Mouse (Mus musculus): ENCODE measurements at regions not wholly inside any gene's neighbourhood (a gene's known extent, or its start where the extent isn't known, plus 50 kb on each side); places are given as distances from the start of the nearest gene placed in this dataset.

GRCm38 (mm10) chr10:91528305-91528704 lies 347.2 kb upstream of the Tmpo start:
- WGBS, result 90% methylated on average over 2 of the region's 2 CpGs
- no peak for ATAC-seq

GRCm38 (mm10) chr10:91521168-91521567 lies 340.1 kb upstream of the Tmpo start:
- Histone ChIP-seq H3K27ac (ENCODE audit: low read length) (no peak overlapping the region), H3K9ac (replicated peaks; ENCODE audit: low read depth, low read length) (no peak overlapping the region), H3K4me1 (replicated peaks; ENCODE audit: control insufficient read depth, insufficient read depth, low read length) (0 out of 2 replicates have a peak, but pooled peaks cover 5% of the 10 kb centered on the region), H3K27me3 (replicated peaks; ENCODE audit: control insufficient read depth, insufficient read depth, low read length) (no peaks in the 10 kb centered on the region), H3K9me3 (ENCODE audit: control insufficient read depth, low read length) (no peaks in the 10 kb centered on the region), H3K4me3 (replicated peaks; ENCODE audit: low read length) (no peak overlapping the region), H3K4me2 (ENCODE audit: low read length) (no peak overlapping the region), H3K36me3 (ENCODE audit: control insufficient read depth, insufficient read depth) (no peaks in the 10 kb centered on the region)
- 47% methylated on average over 2 of the region's 2 CpGs for WGBS
- peak; percentile 77 for ATAC-seq

More at GRCm38 (mm10) chr10:91528305-91528704, 347.2 kb upstream of the Tmpo start:
- Histone ChIP-seq H3K9me3 (ENCODE audit: control insufficient read depth, low read length) (no peaks in the 10 kb centered on the region), H3K4me2 (ENCODE audit: low read length) (no peak overlapping the region), H3K4me1 (replicated peaks; ENCODE audit: control insufficient read depth, insufficient read depth, low read length) (no peaks in the 10 kb centered on the region), H3K27ac (ENCODE audit: low read length) (no peak overlapping the region), H3K9ac (replicated peaks; ENCODE audit: low read depth, low read length) (no peak overlapping the region), H3K36me3 (ENCODE audit: control insufficient read depth, insufficient read depth) (no peaks in the 10 kb centered on the region), H3K27me3 (replicated peaks; ENCODE audit: control insufficient read depth, insufficient read depth, low read length) (no peaks in the 10 kb centered on the region), H3K4me3 (replicated peaks; ENCODE audit: low read length) (no peak overlapping the region)

DNA sequence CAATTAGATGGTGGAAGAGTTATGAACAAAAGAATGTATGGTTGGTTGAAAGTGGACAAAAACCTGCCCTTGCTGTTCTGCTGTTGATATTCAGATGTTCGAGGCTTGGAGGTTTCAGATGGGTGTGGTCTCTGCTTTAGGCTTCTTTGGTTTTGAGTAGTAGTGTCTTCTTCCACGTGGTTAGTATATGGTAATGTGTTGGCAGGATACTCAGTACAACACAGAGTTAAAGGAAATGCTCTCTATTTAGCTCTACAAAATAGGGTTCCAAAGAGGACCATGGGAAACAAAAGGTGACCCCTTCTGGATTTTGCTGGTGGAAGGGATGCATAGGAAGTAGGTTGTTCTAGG lies 333.9 kb upstream of the Tmpo start:
- Histone ChIP-seq H3K36me3 (ENCODE audit: control insufficient read depth, insufficient read depth) (no peaks in the 10 kb centered on the region), H3K27ac (ENCODE audit: low read length) (no peak overlapping the region), H3K9me3 (ENCODE audit: control insufficient read depth, low read length) (no peaks in the 10 kb centered on the region), H3K4me1 (replicated peaks; ENCODE audit: control insufficient read depth, insufficient read depth, low read length) (0 out of 2 replicates have a peak, but pooled peaks cover 2% of the 10 kb centered on the region), H3K9ac (replicated peaks; ENCODE audit: low read depth, low read length) (no peak overlapping the region), H3K4me3 (replicated peaks; ENCODE audit: low read length) (no peak overlapping the region), H3K4me2 (ENCODE audit: low read length) (no peak overlapping the region), H3K27me3 (replicated peaks; ENCODE audit: control insufficient read depth, insufficient read depth, low read length) (no peaks in the 10 kb centered on the region)
- peak; percentile 50 for ATAC-seq
- WGBS, result 9% methylated on average over 2 of the region's 2 CpGs

DNA sequence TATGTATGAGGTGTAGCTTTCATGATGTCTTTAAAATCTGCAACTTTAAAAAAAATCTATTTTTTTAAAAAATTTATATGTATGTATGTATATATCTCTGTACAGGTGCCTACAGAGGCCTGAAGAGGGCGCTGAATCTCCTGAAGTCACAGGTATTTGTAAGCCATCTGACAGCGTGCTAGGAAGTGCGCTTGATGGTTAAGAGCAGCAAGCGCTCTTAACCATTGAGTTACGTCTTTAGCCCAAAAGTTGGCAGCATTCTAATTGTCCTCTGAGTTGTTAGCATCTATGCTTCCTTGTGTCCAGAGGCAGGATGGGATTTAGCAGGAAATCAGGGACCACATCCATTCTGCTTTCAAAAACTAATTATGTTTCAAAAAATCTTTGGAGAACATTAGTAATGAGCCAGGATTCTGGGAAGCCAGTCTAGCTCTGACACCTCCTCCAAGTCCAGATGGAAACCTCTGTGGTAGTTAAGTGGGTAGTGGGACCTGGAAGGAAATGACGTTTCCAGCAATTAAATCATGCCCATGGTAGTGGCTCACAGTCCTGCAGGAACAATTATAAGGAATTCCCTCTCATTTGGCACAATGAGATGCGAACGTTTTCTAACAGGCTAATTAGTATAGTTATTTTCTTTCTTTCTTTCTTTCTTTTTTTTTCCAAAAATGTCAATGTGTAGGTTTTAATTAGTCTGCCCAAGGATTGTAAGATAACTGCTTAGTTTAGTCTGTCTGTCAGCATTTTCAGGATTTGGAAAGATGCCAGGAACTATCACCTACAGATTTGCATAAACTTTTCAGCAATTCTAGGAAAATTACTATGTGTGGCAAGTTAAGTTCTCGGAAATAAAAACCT lies 333.3 kb upstream of the Tmpo start:
- no peaks in the 10 kb centered on the region for H3K9me3 ChIP-seq (ENCODE audit: control insufficient read depth, low read length)
- no peak overlapping the region for H3K4me3 ChIP-seq (replicated peaks; ENCODE audit: low read length)
- ATAC-seq, result peak; percentile 80
- no peaks in the 10 kb centered on the region for H3K36me3 ChIP-seq (ENCODE audit: control insufficient read depth, insufficient read depth)
- H3K27ac ChIP-seq (ENCODE audit: low read length), result no peak overlapping the region; the same call in 1 of the 2 replicates
- no peak overlapping the region for H3K4me2 ChIP-seq (ENCODE audit: low read length)
- no peak overlapping the region for H3K9ac ChIP-seq (replicated peaks; ENCODE audit: low read depth, low read length)
- no peaks in the 10 kb centered on the region for H3K27me3 ChIP-seq (replicated peaks; ENCODE audit: control insufficient read depth, insufficient read depth, low read length)
- H3K4me1 ChIP-seq (replicated peaks; ENCODE audit: control insufficient read depth, insufficient read depth, low read length), result 0 out of 2 replicates have a peak, but pooled peaks cover 2% of the 10 kb centered on the region
- WGBS, result 40% methylated on average over 9 of the region's 9 CpGs

GRCm38 (mm10) chr10:91507038-91507437 lies 325.9 kb upstream of the Tmpo start:
- 95% methylated on average over 7 of the region's 7 CpGs for WGBS
- no peaks in the 10 kb centered on the region for H3K9me3 ChIP-seq (ENCODE audit: control insufficient read depth, low read length)
- no peaks in the 10 kb centered on the region for H3K27me3 ChIP-seq (replicated peaks; ENCODE audit: control insufficient read depth, insufficient read depth, low read length)
- no peak overlapping the region for H3K9ac ChIP-seq (replicated peaks; ENCODE audit: low read depth, low read length)
- no peak overlapping the region for H3K4me2 ChIP-seq (ENCODE audit: low read length)
- H3K36me3 ChIP-seq (ENCODE audit: control insufficient read depth, insufficient read depth), result no peaks in the 10 kb centered on the region
- H3K27ac ChIP-seq (ENCODE audit: low read length), result no peak overlapping the region
- H3K4me1 ChIP-seq (replicated peaks; ENCODE audit: control insufficient read depth, insufficient read depth, low read length), result no peaks in the 10 kb centered on the region
- no peak for ATAC-seq
- H3K4me3 ChIP-seq (replicated peaks; ENCODE audit: low read length), result no peak overlapping the region

- H3K4me2 ChIP-seq (ENCODE audit: low read length), result no peak overlapping the region
Measured at GRCm38 (mm10) chr10:91504891-91505290, 323.8 kb upstream of the Tmpo start.

GRCm38 (mm10) chr10:91498543-91498942 lies 317.4 kb upstream of the Tmpo start:
- ATAC-seq, result no peak
- 76% methylated on average over 4 of the region's 4 CpGs for WGBS
- no peaks in the 10 kb centered on the region for H3K36me3 ChIP-seq (ENCODE audit: control insufficient read depth, insufficient read depth)

More at GRCm38 (mm10) chr10:91504891-91505290, 323.8 kb upstream of the Tmpo start:
- no peaks in the 10 kb centered on the region for H3K9me3 ChIP-seq (ENCODE audit: control insufficient read depth, low read length)
- H3K27ac ChIP-seq (ENCODE audit: low read length), result no peak overlapping the region
- no peaks in the 10 kb centered on the region for H3K4me1 ChIP-seq (replicated peaks; ENCODE audit: control insufficient read depth, insufficient read depth, low read length)
- H3K4me3 ChIP-seq (replicated peaks; ENCODE audit: low read length), result no peak overlapping the region
- 75% methylated on average over 12 of the region's 12 CpGs for WGBS
- no peak for ATAC-seq
- no peaks in the 10 kb centered on the region for H3K27me3 ChIP-seq (replicated peaks; ENCODE audit: control insufficient read depth, insufficient read depth, low read length)
- no peak overlapping the region for H3K9ac ChIP-seq (replicated peaks; ENCODE audit: low read depth, low read length)
- no peaks in the 10 kb centered on the region for H3K36me3 ChIP-seq (ENCODE audit: control insufficient read depth, insufficient read depth)

GRCm38 (mm10) chr10:91464691-91465090 lies 283.6 kb upstream of the Tmpo start:
- Histone ChIP-seq H3K4me3 (replicated peaks; ENCODE audit: low read length) (no peak overlapping the region), H3K9ac (replicated peaks; ENCODE audit: low read depth, low read length) (no peak overlapping the region), H3K27me3 (replicated peaks; ENCODE audit: control insufficient read depth, insufficient read depth, low read length) (no peaks in the 10 kb centered on the region), H3K4me1 (replicated peaks; ENCODE audit: control insufficient read depth, insufficient read depth, low read length) (no peaks in the 10 kb centered on the region), H3K4me2 (ENCODE audit: low read length) (no peak overlapping the region), H3K9me3 (ENCODE audit: control insufficient read depth, low read length) (no peaks in the 10 kb centered on the region), H3K27ac (ENCODE audit: low read length) (no peak overlapping the region), H3K36me3 (ENCODE audit: control insufficient read depth, insufficient read depth) (no peaks in the 10 kb centered on the region)
- WGBS, result 93% methylated on average over 2 of the region's 2 CpGs
- ATAC-seq, result no peak

More at GRCm38 (mm10) chr10:91498543-91498942, 317.4 kb upstream of the Tmpo start:
- Histone ChIP-seq H3K27ac (ENCODE audit: low read length) (no peak overlapping the region), H3K9me3 (ENCODE audit: control insufficient read depth, low read length) (no peaks in the 10 kb centered on the region), H3K27me3 (replicated peaks; ENCODE audit: control insufficient read depth, insufficient read depth, low read length) (no peaks in the 10 kb centered on the region), H3K4me1 (replicated peaks; ENCODE audit: control insufficient read depth, insufficient read depth, low read length) (no peaks in the 10 kb centered on the region), H3K9ac (replicated peaks; ENCODE audit: low read depth, low read length) (no peak overlapping the region), H3K4me2 (ENCODE audit: low read length) (no peak overlapping the region), H3K4me3 (replicated peaks; ENCODE audit: low read length) (no peak overlapping the region)

DNA sequence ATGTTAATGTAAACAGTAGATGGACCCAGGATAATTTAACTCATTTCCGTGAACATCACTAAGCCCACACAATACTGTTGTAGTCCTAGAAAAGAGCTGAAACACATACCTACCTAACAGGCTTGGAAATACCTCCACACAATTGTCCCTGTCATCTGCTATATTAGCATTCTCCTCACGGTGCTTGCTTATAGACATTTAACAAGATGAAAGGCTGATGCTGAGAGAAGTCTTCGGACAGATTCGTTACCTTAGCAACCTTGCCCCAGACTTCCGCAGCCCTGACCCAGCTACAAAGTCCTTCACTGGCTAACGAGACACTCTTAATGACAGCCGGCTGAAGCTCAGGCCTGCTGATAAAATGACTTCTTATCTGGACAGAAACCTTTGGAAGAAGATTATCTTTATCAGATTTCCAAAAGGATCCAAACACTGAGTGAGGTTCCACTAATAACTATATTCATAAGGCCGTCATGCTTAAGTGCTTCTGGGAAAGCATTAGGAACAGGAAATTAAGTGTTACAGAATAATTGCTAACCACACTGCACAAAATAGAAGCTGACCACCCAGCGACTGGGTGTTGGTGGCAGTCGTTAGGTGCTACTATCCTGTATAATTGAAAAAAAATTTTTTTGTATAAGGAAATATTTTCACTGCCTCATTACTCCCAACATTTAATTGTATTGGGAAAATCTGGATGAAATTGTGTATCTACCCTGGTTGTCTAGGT lies 267.0 kb upstream of the Tmpo start:
- no peak overlapping the region for H3K9ac ChIP-seq (replicated peaks; ENCODE audit: low read depth, low read length)
- 11% methylated on average over 10 of the region's 10 CpGs for WGBS
- H3K4me3 ChIP-seq (replicated peaks; ENCODE audit: low read length), result no peak overlapping the region
- H3K27ac ChIP-seq (ENCODE audit: low read length), result no peak overlapping the region
- H3K4me1 ChIP-seq (replicated peaks; ENCODE audit: control insufficient read depth, insufficient read depth, low read length), result no peaks in the 10 kb centered on the region
- H3K27me3 ChIP-seq (replicated peaks; ENCODE audit: control insufficient read depth, insufficient read depth, low read length), result no peaks in the 10 kb centered on the region
- no peaks in the 10 kb centered on the region for H3K36me3 ChIP-seq (ENCODE audit: control insufficient read depth, insufficient read depth)
- no peaks in the 10 kb centered on the region for H3K9me3 ChIP-seq (ENCODE audit: control insufficient read depth, low read length)
- no peak for ATAC-seq
- H3K4me2 ChIP-seq (ENCODE audit: low read length), result no peak overlapping the region

All from forebrain, embryonic 16.5 days (tissue).